Mouse (Mus musculus) hindbrain, embryonic 15.5 days (tissue): ENCODE data around the gene Ttll9. TPM values are rescaled to one million over a fixed set of nuclear protein-coding genes. Genes with fewer than 3 reads are reported as not detected.

Source experiments
- ATAC-seq: fragments of 200-750 bp; cut with Nextera tagmentation; 2 replicates; pipeline ENCODE4 v1.8.0; 2017; ENCODE audit warnings: low read depth, moderate number of reproducible peaks, moderate TSS enrichment; ENCODE audit not compliant: low FRiP score
- H3K27ac ChIP-seq: fragments of 300-500 bp; sonication (generic); replicated peaks from 2 replicates; pipeline ENCODE4 v1.5.1; 2015; ENCODE audit warnings: mild to moderate bottlenecking, inconsistent platforms
- H3K27me3 ChIP-seq: fragments of 300-500 bp; sonication (generic); 2 replicates; pipeline ENCODE4 v1.6.1; 2015; ENCODE audit warnings: control low read depth, inconsistent platforms
- H3K36me3 ChIP-seq: fragments of 300-500 bp; sonication (generic); 2 replicates; pipeline ENCODE4 v1.6.1; 2015; ENCODE audit warnings: control low read depth, inconsistent platforms
- H3K4me1 ChIP-seq: fragments of 300-500 bp; sonication (generic); replicated peaks from 2 replicates; pipeline ENCODE4 v1.6.1; 2015; ENCODE audit warnings: control low read depth, inconsistent platforms
- H3K4me2 ChIP-seq: fragments of 300-500 bp; sonication (generic); 2 replicates; pipeline ENCODE4 v1.6.1; 2015; ENCODE audit warnings: moderate library complexity, mild to moderate bottlenecking, inconsistent platforms
- H3K4me3 ChIP-seq: fragments of 300-500 bp; sonication (generic); 2 replicates; pipeline ENCODE4 v1.5.1; 2015; ENCODE audit warnings: mild to moderate bottlenecking, inconsistent platforms
- H3K9ac ChIP-seq: fragments of 300-500 bp; sonication (generic); 2 replicates; pipeline ENCODE4 v1.6.1; 2015; ENCODE audit warnings: inconsistent platforms
- H3K9me3 ChIP-seq: fragments of 300-500 bp; sonication (generic); 2 replicates; pipeline ENCODE4 v1.6.1; 2016; ENCODE audit warnings: control low read depth, inconsistent platforms
- WGBS: fragments of 180-500 bp; shearing (Covaris S2); methylation state at CpG from one replicate; pipeline ENCODE4 v1.1.7; 2015; 5-methylcytosine and 5-hydroxymethylcytosine counted together
- polyA plus RNA-seq: library from polyadenylated mRNA; unstranded; fragments of >200 nt; fragmentation: Nextera tagmentation; extraction: Ambion mirVana; gene quantifications from 2 replicates; pipeline ENCODE4 v1.2.1, GENCODE M21; 2015

Gene Ttll9
- polyA plus RNA-seq, result 8.3 and 8.7 TPM in 2 replicates

DNA sequence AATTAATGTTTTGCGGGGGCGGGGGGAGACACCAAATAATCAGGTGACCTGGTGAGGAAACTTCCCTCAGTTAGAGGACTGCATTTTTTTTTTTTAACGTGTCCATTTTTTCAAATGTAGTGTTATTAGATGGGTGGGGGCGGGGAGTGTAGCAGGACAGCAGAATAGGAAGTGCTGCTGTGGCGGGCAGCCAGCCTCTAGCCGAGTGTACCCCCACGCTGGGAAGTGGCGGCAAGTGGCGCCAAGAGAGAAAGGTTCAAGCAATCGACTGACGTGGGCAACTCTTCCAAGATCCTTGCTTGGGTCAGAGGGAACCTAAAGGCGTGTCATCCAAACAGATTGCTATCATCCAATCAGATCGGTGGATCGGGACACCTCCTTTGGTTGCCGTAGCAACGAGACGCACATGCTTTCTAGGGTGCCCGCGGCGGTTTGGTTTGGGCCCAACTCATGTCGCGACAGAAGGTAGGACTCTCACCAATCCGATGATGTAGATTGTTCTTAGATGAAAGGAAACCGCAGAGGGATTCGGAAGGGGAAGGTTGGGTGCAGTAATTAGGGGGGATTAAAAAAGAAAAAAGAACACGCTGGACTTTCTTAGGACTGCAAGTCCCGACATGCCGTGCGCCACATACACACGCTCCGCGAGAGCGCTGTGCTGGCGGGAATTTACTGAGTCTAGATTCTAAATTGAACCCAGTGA, at the start of gene Ttll9:
Gene Ttll9 (plus strand): TSS at position 395 of the 703 bp plus-strand sequence.
- 3% methylated on average over 34 of the region's 34 CpGs for WGBS
- Histone ChIP-seq H3K4me2 (peak within 1 kb of the TSS; percentile 75), H3K9me3 (no peaks in the 10 kb centered on the region), H3K27me3 (no peaks in the 10 kb centered on the region), H3K4me3 (peak within 1 kb of the TSS; percentile 42), H3K4me1 (no peaks in the 10 kb centered on the region; the same call in 1 of the 2 replicates), H3K9ac (no peak within 1 kb of the TSS), H3K36me3 (no peaks in the 10 kb centered on the region), H3K27ac (no peak within 1 kb of the TSS)
- peak; percentile 96 for ATAC-seq

GRCm38 (mm10) chr2:152913471-152913870, 48.8 kb upstream of the Ttll9 start:
- H3K27me3 ChIP-seq, result peaks cover 30% of the 10 kb centered on the region
- H3K36me3 ChIP-seq, result no peaks in the 10 kb centered on the region
- no peak overlapping the region for H3K4me3 ChIP-seq
- WGBS, result 41% methylated on average over 7 of the region's 7 CpGs
- no peak for ATAC-seq
- no peak overlapping the region for H3K4me2 ChIP-seq
- no peak overlapping the region for H3K27ac ChIP-seq
- no peaks in the 10 kb centered on the region for H3K9me3 ChIP-seq
- H3K4me1 ChIP-seq, result peaks cover 9% of the 10 kb centered on the region; the same call in 1 of the 2 replicates
- H3K9ac ChIP-seq, result no peak overlapping the region

DNA sequence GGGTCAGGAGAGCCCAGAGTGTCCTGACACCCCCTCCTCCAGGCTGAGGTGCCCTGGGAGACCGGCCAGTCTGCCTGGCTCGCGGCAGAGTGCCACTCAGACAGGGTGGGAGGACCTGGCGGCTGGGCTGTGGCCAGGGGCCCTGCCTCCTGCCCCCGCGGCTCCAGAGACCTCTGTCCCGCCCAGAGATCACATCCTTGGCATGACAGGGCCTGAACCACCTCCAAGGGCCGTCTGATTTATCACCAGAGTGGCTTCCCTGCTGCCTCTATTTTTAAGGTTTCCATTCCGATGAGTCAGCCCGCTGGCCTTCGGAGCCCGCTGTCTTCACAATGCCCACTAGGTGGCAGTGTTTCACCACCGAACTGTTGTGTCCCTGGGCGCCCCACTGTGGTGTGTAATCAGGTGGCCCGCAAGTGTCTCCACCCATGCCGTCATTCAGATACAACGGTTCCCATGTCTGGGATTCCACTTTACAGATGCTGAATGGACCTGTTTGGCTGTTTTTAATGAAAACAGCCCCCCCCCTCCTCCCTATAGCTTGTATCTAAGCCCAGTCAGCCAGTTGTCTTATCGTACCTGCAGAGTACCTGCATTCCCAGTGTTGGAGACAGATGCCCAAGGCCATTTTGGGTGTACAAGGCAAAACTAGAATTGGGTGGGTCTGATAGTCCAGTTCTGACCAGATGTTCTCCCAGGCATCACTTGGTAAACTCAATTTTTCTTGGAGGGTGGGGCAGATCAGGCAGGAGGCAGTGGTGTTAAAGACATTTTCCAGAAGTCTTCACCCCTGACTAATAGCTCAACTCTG, 47.8 kb upstream of the Ttll9 start:
- H3K27me3 ChIP-seq, result peaks cover 30% of the 10 kb centered on the region
- H3K9me3 ChIP-seq, result no peaks in the 10 kb centered on the region
- peak overlapping the region; percentile 59 for H3K4me2 ChIP-seq
- ATAC-seq, result peak; percentile 71
- peaks cover 9% of the 10 kb centered on the region; the same call in 1 of the 2 replicates for H3K4me1 ChIP-seq
- WGBS, result 6% methylated on average over 18 of the region's 18 CpGs
- H3K27ac ChIP-seq, result no peak overlapping the region
- peak overlapping the region; percentile 45 for H3K9ac ChIP-seq
- peak overlapping the region; percentile 30 for H3K4me3 ChIP-seq
- H3K36me3 ChIP-seq, result no peaks in the 10 kb centered on the region

DNA sequence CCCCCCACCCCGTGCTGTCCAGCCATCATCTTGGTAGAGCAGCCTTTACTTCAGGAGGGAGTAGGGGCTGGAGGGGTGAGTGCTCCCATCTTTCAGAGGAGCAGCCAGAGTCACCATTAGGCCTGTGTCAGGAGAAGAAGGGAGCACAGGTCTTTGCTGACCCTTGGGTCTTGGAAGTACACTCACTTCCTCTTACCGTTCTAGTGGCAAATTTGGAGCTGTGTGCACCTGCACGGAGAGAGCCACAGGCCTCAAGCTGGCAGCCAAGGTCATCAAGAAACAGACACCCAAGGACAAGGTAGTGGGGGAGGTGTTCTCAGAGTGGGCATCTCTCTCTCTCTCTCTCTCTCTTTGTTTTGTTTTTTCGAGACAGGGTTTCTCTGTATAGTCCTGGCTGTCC, 46.8 kb upstream of the Ttll9 start:
- Histone ChIP-seq H3K36me3 (no peaks in the 10 kb centered on the region), H3K4me3 (no peak overlapping the region), H3K9me3 (no peaks in the 10 kb centered on the region), H3K4me1 (peaks cover 9% of the 10 kb centered on the region; the same call in 1 of the 2 replicates), H3K4me2 (no peak overlapping the region), H3K27me3 (peaks cover 30% of the 10 kb centered on the region), H3K9ac (no peak overlapping the region), H3K27ac (no peak overlapping the region)
- ATAC-seq, result 0 out of 2 replicates have a peak, but pooled peaks have one; percentile 5
- WGBS, result 76% methylated on average over 4 of the region's 4 CpGs

GRCm38 (mm10) chr2:152916111-152916510, 46.2 kb upstream of the Ttll9 start:
- H3K9me3 ChIP-seq, result no peaks in the 10 kb centered on the region
- H3K4me2 ChIP-seq, result no peak overlapping the region

GRCm38 (mm10) chr2:152917671-152918070, 44.6 kb upstream of the Ttll9 start:
- no peak overlapping the region for H3K27ac ChIP-seq
- H3K4me3 ChIP-seq, result no peak overlapping the region
- H3K27me3 ChIP-seq, result peaks cover 12% of the 10 kb centered on the region
- no peaks in the 10 kb centered on the region for H3K36me3 ChIP-seq
- no peaks in the 10 kb centered on the region for H3K9me3 ChIP-seq
- ATAC-seq, result no peak
- no peak overlapping the region for H3K9ac ChIP-seq
- WGBS, result 63% methylated on average over 9 of the region's 9 CpGs
- H3K4me2 ChIP-seq, result no peak overlapping the region
- H3K4me1 ChIP-seq, result peaks cover 9% of the 10 kb centered on the region; the same call in 1 of the 2 replicates

More at GRCm38 (mm10) chr2:152916111-152916510, 46.2 kb upstream of the Ttll9 start:
- peaks cover 26% of the 10 kb centered on the region for H3K27me3 ChIP-seq
- no peak overlapping the region for H3K4me3 ChIP-seq
- H3K27ac ChIP-seq, result no peak overlapping the region
- 52% methylated on average over 5 of the region's 5 CpGs for WGBS
- H3K36me3 ChIP-seq, result no peaks in the 10 kb centered on the region
- no peak for ATAC-seq
- no peak overlapping the region for H3K9ac ChIP-seq
- H3K4me1 ChIP-seq, result peaks cover 9% of the 10 kb centered on the region; the same call in 1 of the 2 replicates

- 36% methylated on average over 7 of the region's 7 CpGs for WGBS
- Histone ChIP-seq H3K27me3 (no peaks in the 10 kb centered on the region), H3K9me3 (no peaks in the 10 kb centered on the region), H3K27ac (no peak overlapping the region), H3K4me1 (no peaks in the 10 kb centered on the region), H3K4me2 (no peak overlapping the region), H3K4me3 (no peak overlapping the region), H3K9ac (no peak overlapping the region), H3K36me3 (no peaks in the 10 kb centered on the region)
- no peak for ATAC-seq
Measured at GRCm38 (mm10) chr2:152922376-152922775, 39.9 kb upstream of the Ttll9 start.

GRCm38 (mm10) chr2:152923621-152924020, 38.7 kb upstream of the Ttll9 start:
- Histone ChIP-seq H3K4me1 (no peaks in the 10 kb centered on the region), H3K4me3 (no peak overlapping the region), H3K36me3 (no peaks in the 10 kb centered on the region), H3K4me2 (no peak overlapping the region), H3K9ac (no peak overlapping the region), H3K27me3 (no peaks in the 10 kb centered on the region), H3K9me3 (no peaks in the 10 kb centered on the region), H3K27ac (no peak overlapping the region)
- no peak for ATAC-seq
- 67% methylated on average over 3 of the region's 3 CpGs for WGBS

DNA sequence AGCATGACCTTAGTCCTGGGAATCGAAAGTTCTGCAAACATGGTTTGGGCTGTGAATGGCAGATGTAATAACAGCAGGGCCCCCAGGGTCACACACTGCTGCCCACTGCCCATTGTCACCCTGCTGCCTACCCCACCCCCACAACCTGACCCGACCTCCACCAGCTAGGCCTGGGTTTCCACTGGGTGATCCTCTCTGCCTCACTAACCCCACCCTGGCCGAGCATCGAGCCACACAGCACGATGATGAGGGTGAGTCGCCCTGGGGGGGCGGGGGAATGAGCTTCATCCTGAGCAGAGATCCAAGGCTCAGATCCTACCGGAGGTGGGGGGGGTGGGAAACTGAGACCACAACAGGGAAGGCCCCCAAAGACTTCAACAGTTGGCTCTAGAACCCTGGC, 38.2 kb upstream of the Ttll9 start:
- Histone ChIP-seq H3K9me3 (no peaks in the 10 kb centered on the region), H3K4me3 (no peak overlapping the region), H3K36me3 (no peaks in the 10 kb centered on the region), H3K9ac (no peak overlapping the region), H3K27me3 (no peaks in the 10 kb centered on the region), H3K27ac (no peak overlapping the region), H3K4me1 (no peaks in the 10 kb centered on the region), H3K4me2 (no peak overlapping the region)
- no peak for ATAC-seq
- WGBS, result 48% methylated on average over 8 of the region's 8 CpGs

DNA sequence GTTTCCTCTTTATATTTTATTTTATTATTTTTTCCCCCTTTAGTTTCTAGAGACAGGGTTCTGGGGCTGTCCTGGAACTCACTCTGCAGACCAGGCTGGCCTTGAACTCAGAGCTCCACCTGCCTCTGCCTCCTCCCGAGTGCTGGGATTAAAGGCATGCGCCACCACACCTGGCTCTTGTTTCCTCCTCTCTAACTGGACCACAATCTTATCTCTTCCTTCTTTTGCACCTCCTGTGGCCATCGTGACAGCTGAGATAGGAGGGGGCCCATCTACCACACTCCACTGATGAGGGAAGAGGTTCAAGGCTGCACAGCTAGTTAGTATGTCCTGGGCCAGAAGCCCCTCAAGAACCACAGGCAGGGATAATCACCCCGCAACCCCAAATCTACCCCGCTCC, 37.7 kb upstream of the Ttll9 start:
- H3K27me3 ChIP-seq, result no peaks in the 10 kb centered on the region
- no peak overlapping the region for H3K27ac ChIP-seq
- no peaks in the 10 kb centered on the region for H3K4me1 ChIP-seq
- no peak overlapping the region for H3K4me2 ChIP-seq
- no peak for ATAC-seq
- 89% methylated on average over 5 of the region's 5 CpGs for WGBS
- H3K9ac ChIP-seq, result no peak overlapping the region
- H3K9me3 ChIP-seq, result no peaks in the 10 kb centered on the region
- no peak overlapping the region for H3K4me3 ChIP-seq
- H3K36me3 ChIP-seq, result no peaks in the 10 kb centered on the region

DNA sequence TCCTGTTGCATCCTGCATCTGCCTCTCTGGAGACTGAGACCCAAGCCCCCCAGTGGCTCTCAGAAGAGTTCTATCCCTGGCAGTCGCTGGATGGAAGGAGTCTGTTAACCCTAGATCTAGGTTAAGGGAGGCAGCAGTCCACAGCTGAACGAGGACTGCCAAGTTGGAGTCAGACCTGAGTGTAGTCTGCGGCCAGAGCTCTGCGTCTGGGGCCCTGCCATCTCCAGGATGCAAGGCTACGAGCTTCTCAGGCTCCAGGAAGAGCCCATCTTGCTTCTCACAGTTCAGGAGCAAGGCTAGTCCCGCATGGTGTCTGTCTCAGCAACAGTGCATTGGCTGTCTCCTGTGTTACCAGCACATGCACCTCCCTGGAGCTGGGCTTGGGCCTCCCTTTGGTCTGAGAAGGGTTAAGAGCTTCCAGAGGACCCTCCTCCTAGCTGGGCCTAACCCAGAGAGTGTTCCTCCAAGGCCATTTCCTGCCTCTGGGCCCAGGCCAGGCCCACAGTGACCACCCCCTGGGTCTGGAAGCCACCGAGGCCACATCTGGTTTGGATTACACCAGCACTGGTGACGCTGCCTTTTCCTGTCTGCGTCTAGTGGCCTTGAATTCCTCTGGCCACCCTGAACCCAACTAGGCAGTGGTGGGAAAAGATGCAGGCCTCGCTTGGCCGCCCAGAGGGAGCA, 37.0 kb upstream of the Ttll9 start:
- Histone ChIP-seq H3K9me3 (no peaks in the 10 kb centered on the region), H3K4me1 (no peaks in the 10 kb centered on the region), H3K36me3 (no peaks in the 10 kb centered on the region), H3K27ac (no peak overlapping the region), H3K4me2 (no peak overlapping the region), H3K4me3 (no peak overlapping the region), H3K27me3 (no peaks in the 10 kb centered on the region), H3K9ac (no peak overlapping the region)
- no peak for ATAC-seq
- 78% methylated on average over 11 of the region's 11 CpGs for WGBS

DNA sequence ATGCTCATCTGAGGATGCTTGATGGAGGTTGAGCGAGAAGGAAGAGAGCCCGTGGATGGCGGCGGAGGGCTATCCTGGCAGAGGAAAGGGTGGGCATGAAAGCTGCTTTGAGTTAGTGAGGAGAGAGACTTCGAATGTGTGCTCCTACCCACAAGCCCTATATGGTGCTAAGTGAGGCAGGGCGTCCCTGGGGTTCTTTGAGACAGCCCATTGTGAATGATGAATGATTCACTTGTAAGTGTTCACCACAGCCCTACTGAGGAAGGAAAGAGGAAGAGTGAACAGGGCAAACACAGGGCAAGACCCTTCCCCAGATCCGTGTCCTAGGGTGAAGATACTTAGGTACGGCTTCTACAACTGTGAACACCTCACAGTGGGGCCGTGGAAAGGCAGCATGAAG, 35.4 kb upstream of the Ttll9 start:
- ATAC-seq, result no peak

More for the DNA sequence above, 35.4 kb upstream of the Ttll9 start:
- Histone ChIP-seq H3K9me3 (no peaks in the 10 kb centered on the region), H3K36me3 (no peaks in the 10 kb centered on the region), H3K27me3 (no peaks in the 10 kb centered on the region), H3K4me3 (no peak overlapping the region), H3K4me1 (no peaks in the 10 kb centered on the region), H3K4me2 (no peak overlapping the region), H3K27ac (no peak overlapping the region), H3K9ac (no peak overlapping the region)
- WGBS, result 73% methylated on average over 9 of the region's 9 CpGs
